Mouse (Mus musculus) testis, postnatal 14 days (tissue): ENCODE data around the gene Slc7a11.

Source experiments
- DNase-seq: peaks from one replicate; pipeline ENCODE4 v3.0.0; 2021; ENCODE audit warnings: low spot score

Gene Slc7a11

GRCm38 (mm10) chr3:50388786-50389185, 54.6 kb downstream of the Slc7a11 start:
- DNase-seq: no peak

GRCm38 (mm10) chr3:50388288-50388687, 55.1 kb downstream of the Slc7a11 start:
- peak; percentile 48 for DNase-seq

DNA sequence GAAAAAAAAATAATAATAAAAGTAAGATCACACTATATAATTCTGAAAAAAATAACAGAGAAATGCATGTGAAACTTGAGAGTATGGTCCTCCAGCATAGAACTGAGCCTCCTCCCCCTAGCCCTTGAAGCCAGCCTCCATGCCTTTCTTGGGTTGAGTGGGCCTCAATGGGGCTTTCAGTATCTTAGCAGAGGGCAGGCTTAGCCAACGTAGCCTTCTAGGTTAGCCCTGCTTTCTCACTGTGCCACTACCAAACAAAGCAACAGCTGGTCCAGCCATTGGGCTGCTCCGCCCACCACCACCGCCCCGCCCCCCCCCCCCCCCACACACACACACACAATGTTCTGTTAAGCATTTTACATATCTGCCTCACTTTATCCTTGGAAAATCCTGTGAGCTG, 56.1 kb downstream of the Slc7a11 start:
- DNase-seq: no peak

- no peak for DNase-seq
Observed at GRCm38 (mm10) chr3:50386561-50387221, 56.7 kb downstream of the Slc7a11 start.

- DNase-seq: no peak
Observed at GRCm38 (mm10) chr3:50386066-50386465, 57.3 kb downstream of the Slc7a11 start.

DNA sequence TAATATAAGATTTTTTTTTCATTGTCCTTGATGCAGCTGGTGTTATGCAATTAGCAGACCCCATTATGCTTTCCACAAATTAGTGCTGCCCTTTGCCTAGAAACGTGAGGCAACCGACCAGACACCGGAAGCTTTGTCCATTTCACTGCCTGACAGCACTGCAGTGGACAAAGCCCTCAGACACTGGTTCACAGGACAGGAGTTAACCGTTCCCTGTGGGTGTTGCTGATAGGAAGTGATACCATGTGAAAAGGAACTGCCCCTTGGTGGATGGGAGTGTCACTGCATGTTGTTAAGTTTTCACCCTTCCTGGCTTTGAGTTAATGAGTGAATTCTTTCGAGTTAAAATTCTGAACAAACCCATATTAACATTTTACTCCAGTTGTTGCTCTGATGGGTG, 60.7 kb downstream of the Slc7a11 start:
- DNase-seq: peak; percentile 17

- no peak for DNase-seq
Observed at GRCm38 (mm10) chr3:50381861-50382693, 61.3 kb downstream of the Slc7a11 start.

GRCm38 (mm10) chr3:50381160-50381860, 62.1 kb downstream of the Slc7a11 start:
- DNase-seq: peak; percentile 74

DNA sequence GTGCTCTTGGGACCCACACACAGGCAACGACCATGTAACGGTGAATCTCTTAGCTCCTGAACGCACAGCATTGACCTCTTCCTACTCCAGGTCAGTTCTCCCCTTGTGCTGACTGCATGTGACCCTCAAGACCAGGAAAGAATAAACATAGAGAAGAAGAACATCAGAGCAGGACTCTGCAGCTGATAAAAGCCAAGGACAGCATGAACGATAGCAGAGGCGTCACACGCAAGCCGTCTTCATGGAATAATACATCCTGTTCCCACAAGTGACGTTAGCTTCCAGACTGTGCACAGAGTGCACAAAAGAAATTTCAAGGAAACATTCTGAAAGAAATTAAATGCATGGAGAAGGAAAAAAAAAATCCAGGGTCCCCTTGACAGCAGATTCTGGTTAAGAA, 63.5 kb downstream of the Slc7a11 start:
- no peak for DNase-seq

DNA sequence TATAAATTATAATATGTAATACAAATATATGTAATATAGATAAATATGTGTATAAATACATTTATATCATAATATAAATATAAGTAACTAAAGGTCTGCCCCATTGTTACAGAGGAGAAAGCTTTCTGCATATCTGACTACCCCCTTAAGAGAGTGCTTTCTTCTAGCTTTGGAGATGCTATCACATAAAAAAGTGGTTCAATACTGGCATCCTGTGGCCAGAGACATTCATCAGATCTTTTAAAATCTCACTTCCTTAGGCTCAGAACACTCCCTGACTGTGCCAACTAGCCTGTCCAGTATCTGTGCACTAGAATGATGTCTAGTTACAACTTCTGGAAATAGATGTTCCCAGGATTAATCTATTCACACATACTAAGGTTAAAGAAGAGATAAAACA, 67.9 kb downstream of the Slc7a11 start:
- DNase-seq: no peak

DNA sequence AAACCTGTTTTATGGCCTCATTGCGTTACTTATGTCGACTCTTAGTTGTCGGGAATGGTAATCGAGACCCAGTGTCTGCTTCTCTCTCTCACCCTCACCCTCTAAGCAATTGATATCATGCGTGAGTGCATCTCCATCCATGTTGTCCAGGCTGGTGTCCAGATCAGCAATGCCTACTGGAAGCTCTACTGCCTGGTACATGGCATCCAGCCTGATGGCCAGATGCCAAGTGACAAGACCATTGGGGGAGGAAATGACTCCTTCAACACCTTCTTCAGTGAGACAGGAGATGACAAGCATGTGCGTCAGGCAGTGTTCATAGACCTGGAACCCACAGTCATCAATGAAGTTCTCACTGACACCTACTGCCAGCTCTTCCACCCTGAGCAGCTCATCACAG, 73.6 kb downstream of the Slc7a11 start:
- DNase-seq: no peak

GRCm38 (mm10) chr3:50367175-50367574, 76.2 kb downstream of the Slc7a11 start:
- DNase-seq: no peak

DNA sequence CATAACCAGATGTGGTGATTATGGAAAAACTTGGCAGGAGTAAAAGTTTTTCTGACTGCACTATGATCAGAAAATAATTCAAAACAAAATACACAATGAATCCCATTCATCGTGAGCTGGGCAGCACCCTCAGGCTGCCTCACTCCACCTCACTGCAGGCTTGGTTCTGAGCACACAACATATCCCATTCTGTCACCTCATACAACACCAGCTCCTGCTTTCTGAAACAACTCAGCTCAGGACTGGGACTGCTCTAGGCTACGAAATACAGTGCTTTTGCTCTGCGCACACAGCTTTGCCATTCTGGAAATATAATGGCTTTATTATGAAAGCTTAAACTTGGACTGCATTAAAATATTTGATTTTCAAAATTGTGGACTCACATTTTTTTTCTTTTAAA, 79.8 kb downstream of the Slc7a11 start:
- no peak for DNase-seq

GRCm38 (mm10) chr3:50347081-50347480, 96.3 kb downstream of the Slc7a11 start:
- no peak for DNase-seq

DNA sequence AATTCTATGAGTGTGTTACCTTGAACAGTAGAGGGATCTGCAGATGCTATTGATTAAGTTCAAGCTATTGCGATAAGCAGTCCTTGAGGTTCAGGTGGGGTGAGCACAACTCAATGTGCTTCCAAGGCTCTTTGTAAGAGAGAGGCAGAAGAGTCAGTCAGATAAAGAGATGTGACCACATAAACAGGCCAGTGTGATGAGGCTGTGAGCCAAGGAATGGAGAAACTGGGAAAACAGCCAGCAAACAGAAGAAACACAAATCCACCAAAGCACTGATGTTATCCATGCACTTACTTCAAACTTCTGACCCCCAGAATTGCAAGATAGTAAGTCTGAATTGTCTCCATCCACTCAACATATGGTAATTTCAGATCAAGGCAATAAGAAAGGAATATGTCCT, 99.0 kb downstream of the Slc7a11 start:
- DNase-seq: no peak

DNA sequence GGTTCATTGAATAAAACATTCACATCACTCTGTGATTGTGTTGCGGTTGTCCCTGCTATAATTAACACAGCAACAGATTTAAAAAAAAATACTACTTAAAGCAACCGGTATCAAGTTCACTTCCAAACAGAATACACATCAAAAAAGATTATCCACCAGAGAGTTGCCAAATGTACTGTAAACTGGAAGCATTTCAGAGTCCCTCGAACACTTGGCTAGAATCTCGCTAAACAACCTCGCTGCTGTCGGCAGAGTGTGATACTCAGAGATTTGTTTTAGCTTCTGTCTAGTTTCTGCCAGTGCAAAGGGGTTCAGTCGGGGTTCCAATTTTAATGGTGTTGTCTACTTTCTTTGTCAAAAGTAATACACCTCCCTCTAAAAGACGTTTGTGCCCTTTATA, 118.9 kb downstream of the Slc7a11 start:
- no peak for DNase-seq

DNA sequence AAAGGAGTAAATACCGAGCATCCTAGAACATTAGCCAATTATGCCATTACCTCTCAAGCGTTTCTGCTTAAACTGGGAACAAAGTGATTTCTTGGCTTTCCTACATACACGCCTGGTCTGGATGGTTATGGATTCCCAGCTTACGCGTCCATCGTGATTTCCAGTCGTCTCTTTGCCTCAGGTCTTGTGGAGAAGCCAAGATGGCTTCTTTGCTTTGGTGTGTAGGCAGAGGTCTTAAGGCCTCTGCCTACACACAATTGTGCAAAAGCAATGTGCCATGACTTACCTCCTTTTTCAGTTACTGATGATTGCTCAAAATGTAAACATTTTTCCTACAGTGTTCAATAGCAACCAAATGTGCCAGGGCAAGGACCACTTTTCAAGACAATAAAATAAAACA, 119.5 kb downstream of the Slc7a11 start:
- DNase-seq: no peak

- DNase-seq: no peak
Observed at GRCm38 (mm10) chr3:50320862-50321261, 122.6 kb downstream of the Slc7a11 start.

DNA sequence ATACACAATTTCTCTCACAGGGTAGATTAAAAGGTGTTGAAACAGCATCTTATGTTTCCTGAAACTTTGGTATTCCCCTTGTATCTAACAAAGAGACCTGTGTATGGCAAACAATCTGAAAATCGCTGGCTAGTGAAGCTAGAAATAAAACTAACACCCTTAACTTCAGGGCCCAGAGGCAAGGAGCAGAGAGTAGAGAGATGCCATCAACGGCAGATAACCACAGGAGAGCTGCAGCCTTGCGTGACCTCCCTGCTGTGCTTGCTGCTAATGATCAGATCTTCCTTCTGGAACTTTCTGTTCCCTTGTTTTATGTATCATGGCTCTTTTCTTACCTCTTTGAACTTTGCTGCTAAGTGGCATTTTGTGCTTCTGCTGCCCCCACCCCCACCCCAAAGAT, 125.3 kb downstream of the Slc7a11 start:
- DNase-seq: no peak

GRCm38 (mm10) chr3:50313816-50314215, 129.6 kb downstream of the Slc7a11 start:
- DNase-seq: no peak

GRCm38 (mm10) chr3:50307339-50308327, 135.8 kb downstream of the Slc7a11 start:
- no peak for DNase-seq

GRCm38 (mm10) chr3:50306334-50306733, 137.1 kb downstream of the Slc7a11 start:
- no peak for DNase-seq
